In the genomic region with DNA sequence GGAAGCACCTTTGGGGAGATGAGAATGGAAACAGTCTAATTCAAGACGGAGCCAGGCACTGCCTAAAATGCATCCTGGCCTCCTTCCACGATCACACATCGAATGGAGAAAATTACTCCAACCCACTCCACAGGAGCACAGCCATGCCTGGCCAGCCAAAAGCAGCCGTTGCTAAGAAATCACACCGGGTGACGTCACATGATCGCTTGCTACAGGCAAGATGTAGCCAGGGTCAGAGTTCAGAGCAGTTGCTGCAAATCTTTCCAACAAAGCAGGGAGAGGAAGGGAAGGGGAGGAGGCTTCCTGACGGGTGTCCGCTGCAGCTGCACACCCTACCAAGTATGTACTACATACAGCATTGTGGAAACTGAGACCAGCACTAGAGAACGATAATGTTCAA, we compare ENCODE assay signal across 7 mouse cellular contexts.
DNase-seq lines count a peak whose midpoint lies in the region; ATAC-seq lines count a peak whose summit lies in the region.

No protein-coding gene starts in this region.

- H3K9ac ChIP-seq in forebrain, embryonic 12.5 days: no peak overlapping the region
- H3K9ac ChIP-seq in hindbrain, embryonic 14.5 days: no peak overlapping the region

- peaks cover 61% of the 10 kb centered on the region for H3K4me1 ChIP-seq in forebrain, embryonic 12.5 days
- H3K4me1 ChIP-seq in hindbrain, embryonic 14.5 days (replicated peaks; ENCODE audit: control insufficient read depth, insufficient read depth, low read length): peaks cover 40% of the 10 kb centered on the region
- peaks cover 81% of the 10 kb centered on the region for H3K4me1 ChIP-seq in limb, embryonic 10.5 days

- 0 out of 2 replicates have a peak overlapping the region, but pooled peaks have one; percentile 42 for H3K27ac ChIP-seq in forebrain, embryonic 12.5 days
- no peak overlapping the region; the same call in 1 of the 2 replicates for H3K27ac ChIP-seq in hindbrain, embryonic 14.5 days
- H3K27ac ChIP-seq in limb, embryonic 10.5 days: peak overlapping the region; percentile 47; the same call in 1 of the 2 replicates

- H3K27me3 ChIP-seq in forebrain, embryonic 12.5 days: no peaks in the 10 kb centered on the region
- no peaks in the 10 kb centered on the region for H3K27me3 ChIP-seq in hindbrain, embryonic 14.5 days (ENCODE audit: control insufficient read depth, insufficient read depth, low read length)
- H3K27me3 ChIP-seq in limb, embryonic 10.5 days (ENCODE audit: low read depth, poor library complexity, severe bottlenecking): no peaks in the 10 kb centered on the region

- H3K9me3 ChIP-seq in forebrain, embryonic 12.5 days: no peaks in the 10 kb centered on the region
- no peaks in the 10 kb centered on the region for H3K9me3 ChIP-seq in hindbrain, embryonic 14.5 days (ENCODE audit: control insufficient read depth, low read length)
- no peaks in the 10 kb centered on the region for H3K9me3 ChIP-seq in limb, embryonic 10.5 days (replicated peaks)

- 44% methylated on average over 10 of the region's 10 CpGs for WGBS in forebrain, embryonic 12.5 days
- 24% methylated on average over 10 of the region's 10 CpGs for WGBS in hindbrain, embryonic 14.5 days
- WGBS in limb, embryonic 10.5 days: 29% methylated on average over 10 of the region's 10 CpGs

- ATAC-seq in forebrain, embryonic 12.5 days (ENCODE audit: low FRiP score): no peak
- ATAC-seq in hindbrain, embryonic 14.5 days (ENCODE audit: low FRiP score): 0 out of 2 replicates have a peak, but pooled peaks have one; percentile 42

- no peak overlapping the region for H3K4me2 ChIP-seq in forebrain, embryonic 12.5 days
- no peak overlapping the region for H3K4me2 ChIP-seq in hindbrain, embryonic 14.5 days (replicated peaks)

- H3K36me3 ChIP-seq in forebrain, embryonic 12.5 days (replicated peaks): no peaks in the 10 kb centered on the region
- 0 out of 2 replicates have a peak, but pooled peaks cover 2% of the 10 kb centered on the region for H3K36me3 ChIP-seq in hindbrain, embryonic 14.5 days (replicated peaks; ENCODE audit: control insufficient read depth, insufficient read depth)
- H3K36me3 ChIP-seq in limb, embryonic 10.5 days: peaks cover 15% of the 10 kb centered on the region

- peak; percentile 34 for DNase-seq in MN1 (ENCODE audit: low spot score)
- DNase-seq in adrenal gland, postnatal 10 days: peak; percentile 50
- peak; percentile 65 for DNase-seq in hindbrain, embryonic 14.5 days (ENCODE audit: low spot score)
- DNase-seq in limb, embryonic 10.5 days (ENCODE audit: low spot score): peak; percentile 52
- peak; percentile 39 to 49 for DNase-seq in right cerebral cortex, postnatal 36 days (ENCODE audit: low spot score in 2 of 2)
- DNase-seq in thymus, postnatal 0 days (ENCODE audit: low spot score): no peak

- H3K4me3 ChIP-seq in forebrain, embryonic 12.5 days (replicated peaks): no peak overlapping the region
- H3K4me3 ChIP-seq in hindbrain, embryonic 14.5 days (replicated peaks; ENCODE audit: low read length): no peak overlapping the region
- no peak overlapping the region for H3K4me3 ChIP-seq in limb, embryonic 10.5 days
